Mouse (Mus musculus) erythroblast, embryonic 14.5 days (primary cell): ENCODE data around the gene Cacna1f. TPM values are rescaled to one million over a fixed set of nuclear protein-coding genes. Genes with fewer than 3 reads are reported as not detected.

Source experiments
- H3K27me3 ChIP-seq: 2 replicates; pipeline ENCODE4 v1.6.1; 2012; ENCODE audit warnings: inconsistent platforms; ENCODE audit not compliant: control insufficient read depth
- H3K36me3 ChIP-seq: 2 replicates; pipeline ENCODE4 v1.6.1; 2012; ENCODE audit warnings: mild to moderate bottlenecking, inconsistent platforms; ENCODE audit not compliant: control insufficient read depth
- H3K4me1 ChIP-seq: 2 replicates; pipeline ENCODE4 v1.6.1; 2012; ENCODE audit warnings: inconsistent platforms; ENCODE audit not compliant: control insufficient read depth
- H3K4me3 ChIP-seq: replicated peaks from 2 replicates; pipeline ENCODE3; 2012; ENCODE audit warnings: moderate library complexity, mild to moderate bottlenecking, inconsistent platforms
- H3K9me3 ChIP-seq: 2 replicates; pipeline ENCODE4 v1.6.1; 2012; ENCODE audit warnings: low read length, inconsistent platforms, mixed read lengths; ENCODE audit not compliant: control insufficient read depth
- GATA1 ChIP-seq: IDR thresholded peaks from 2 replicates; pipeline ENCODE4 v1.6.1; 2012; ENCODE audit warnings: low read length, inconsistent platforms, mixed read lengths
- TAL1 ChIP-seq: IDR thresholded peaks from 3 replicates; pipeline ENCODE4 v1.6.1; 2012; ENCODE audit warnings: low read length, inconsistent platforms, mixed read lengths
- polyA plus RNA-seq: library from polyadenylated mRNA; stranded (reverse); fragments of >175 nt; gene quantifications from 2 replicates; pipeline ENCODE4 v1.2.3, GENCODE M21; 2012

Gene Cacna1f
- polyA plus RNA-seq, 1 experiment = not detected

- Histone ChIP-seq H3K9me3 (peaks cover 7% of the 10 kb centered on the region; the same call in 1 of the 2 replicates), H3K36me3 (no peaks in the 10 kb centered on the region), H3K27me3 (peaks cover 39% of the 10 kb centered on the region), H3K4me3 (no peak overlapping the region), H3K4me1 (peaks cover 8% of the 10 kb centered on the region)
- TF ChIP-seq GATA1 = no peak
- TF ChIP-seq TAL1 = no peak
Measured at GRCm38 (mm10) chrX:7610035-7610434, 3.2 kb downstream of the Cacna1f start.

DNA sequence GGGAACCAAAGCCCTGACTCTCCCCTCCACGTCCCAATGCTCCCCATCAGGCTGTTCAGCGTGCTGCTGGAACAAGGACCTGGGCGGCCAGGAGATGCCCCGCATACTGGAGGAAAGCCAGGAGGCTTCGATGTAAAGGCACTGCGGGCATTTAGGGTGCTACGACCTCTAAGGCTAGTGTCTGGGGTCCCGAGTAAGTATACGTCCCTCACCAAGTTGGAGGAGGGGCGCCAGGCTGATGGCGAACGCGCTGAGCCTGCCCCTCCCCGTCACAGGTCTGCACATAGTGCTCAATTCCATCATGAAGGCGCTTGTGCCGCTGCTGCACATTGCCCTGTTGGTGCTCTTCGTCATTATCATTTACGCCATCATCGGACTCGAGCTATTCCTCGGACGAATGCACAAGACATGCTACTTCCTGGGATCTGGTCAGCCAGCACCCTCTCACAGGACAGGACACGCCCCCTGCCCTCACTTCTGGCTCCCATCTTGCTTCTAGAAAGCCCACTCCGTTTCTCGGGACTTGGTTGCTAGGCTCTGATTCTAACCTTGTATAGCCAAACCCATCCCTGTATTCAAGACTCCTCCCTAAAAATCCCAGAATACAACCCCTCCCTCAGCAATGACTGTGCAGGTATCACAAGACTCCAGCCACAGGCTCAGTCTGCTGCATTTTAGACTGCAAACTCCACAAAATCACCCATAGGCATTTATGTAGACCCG, 3.8 kb downstream of the Cacna1f start:
- Histone ChIP-seq H3K4me3 (no peak overlapping the region), H3K4me1 (peaks cover 4% of the 10 kb centered on the region), H3K27me3 (peaks cover 39% of the 10 kb centered on the region), H3K36me3 (no peaks in the 10 kb centered on the region), H3K9me3 (peaks cover 7% of the 10 kb centered on the region; the same call in 1 of the 2 replicates)
- no peak for TF ChIP-seq TAL1
- TF ChIP-seq GATA1 = no peak

DNA sequence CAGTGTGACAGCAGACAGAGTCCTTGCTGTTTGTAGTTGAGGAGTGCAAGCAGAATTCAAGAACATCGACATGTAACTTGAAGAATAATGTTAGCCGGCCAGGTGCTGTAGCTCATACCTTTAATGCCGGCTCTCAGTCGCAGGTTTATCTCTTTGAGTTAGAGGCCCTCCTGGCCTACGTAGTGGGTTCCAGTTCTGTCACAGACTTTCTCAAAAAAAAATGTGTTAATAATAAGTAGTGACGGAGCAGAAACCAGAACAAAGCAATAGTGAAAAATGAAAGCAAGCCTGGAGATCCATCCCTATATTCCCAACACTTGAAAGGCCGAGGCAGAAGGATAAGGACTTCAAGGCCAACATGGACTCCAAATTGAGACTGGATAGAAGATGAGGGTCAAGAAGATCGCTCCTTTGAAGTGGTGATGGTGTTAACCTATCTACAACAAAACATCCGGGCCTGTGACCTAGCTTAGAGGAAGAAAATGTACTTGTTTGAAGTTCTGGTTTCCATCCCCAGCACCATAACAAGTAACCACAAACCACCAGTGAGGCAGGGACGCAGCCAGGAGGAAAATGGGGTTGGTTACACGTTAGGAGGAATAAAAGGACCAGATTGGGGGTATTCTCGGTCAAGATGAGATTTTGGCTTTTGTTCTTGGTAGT, 11.1 kb downstream of the Cacna1f start:
- no peak for TF ChIP-seq GATA1
- TF ChIP-seq TAL1 = no peak
- Histone ChIP-seq H3K9me3 (0 out of 2 replicates have a peak, but pooled peaks cover 3% of the 10 kb centered on the region), H3K36me3 (no peaks in the 10 kb centered on the region), H3K4me1 (no peaks in the 10 kb centered on the region), H3K27me3 (no peaks in the 10 kb centered on the region), H3K4me3 (no peak overlapping the region)

DNA sequence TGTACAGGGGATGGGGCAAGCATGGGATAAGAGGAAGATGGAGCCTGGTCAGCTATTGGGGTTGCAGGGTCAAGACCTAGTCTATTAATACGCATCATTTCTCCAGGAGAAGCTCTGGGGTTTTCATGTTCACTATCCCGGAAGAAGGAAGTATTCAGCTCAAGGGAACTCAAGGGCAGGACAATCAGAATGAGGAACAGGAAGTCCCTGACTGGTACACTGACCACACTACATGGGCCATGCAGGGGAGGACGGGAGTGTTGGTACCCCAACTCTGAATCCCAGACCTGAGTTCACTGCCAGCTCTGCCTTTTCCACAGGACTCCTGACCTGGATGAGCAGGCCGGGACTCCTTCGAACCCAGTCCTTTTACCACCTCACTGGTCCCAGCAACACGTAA, 25.7 kb downstream of the Cacna1f start:
- TF ChIP-seq TAL1 (no peak), GATA1 (no peak)

GRCm38 (mm10) chrX:7635101-7635500, 28.2 kb downstream of the Cacna1f start:
- TF ChIP-seq TAL1 = no peak
- TF ChIP-seq GATA1 = no peak
- Histone ChIP-seq H3K4me3 (no peak overlapping the region), H3K4me1 (peaks cover 26% of the 10 kb centered on the region), H3K27me3 (peaks cover 13% of the 10 kb centered on the region), H3K9me3 (peaks cover 2% of the 10 kb centered on the region; the same call in 1 of the 2 replicates), H3K36me3 (no peaks in the 10 kb centered on the region)

More for the DNA sequence above, 25.7 kb downstream of the Cacna1f start:
- Histone ChIP-seq H3K4me3 (no peak overlapping the region), H3K4me1 (peaks cover 2% of the 10 kb centered on the region), H3K27me3 (no peaks in the 10 kb centered on the region), H3K9me3 (peaks cover 2% of the 10 kb centered on the region; the same call in 1 of the 2 replicates), H3K36me3 (no peaks in the 10 kb centered on the region)

DNA sequence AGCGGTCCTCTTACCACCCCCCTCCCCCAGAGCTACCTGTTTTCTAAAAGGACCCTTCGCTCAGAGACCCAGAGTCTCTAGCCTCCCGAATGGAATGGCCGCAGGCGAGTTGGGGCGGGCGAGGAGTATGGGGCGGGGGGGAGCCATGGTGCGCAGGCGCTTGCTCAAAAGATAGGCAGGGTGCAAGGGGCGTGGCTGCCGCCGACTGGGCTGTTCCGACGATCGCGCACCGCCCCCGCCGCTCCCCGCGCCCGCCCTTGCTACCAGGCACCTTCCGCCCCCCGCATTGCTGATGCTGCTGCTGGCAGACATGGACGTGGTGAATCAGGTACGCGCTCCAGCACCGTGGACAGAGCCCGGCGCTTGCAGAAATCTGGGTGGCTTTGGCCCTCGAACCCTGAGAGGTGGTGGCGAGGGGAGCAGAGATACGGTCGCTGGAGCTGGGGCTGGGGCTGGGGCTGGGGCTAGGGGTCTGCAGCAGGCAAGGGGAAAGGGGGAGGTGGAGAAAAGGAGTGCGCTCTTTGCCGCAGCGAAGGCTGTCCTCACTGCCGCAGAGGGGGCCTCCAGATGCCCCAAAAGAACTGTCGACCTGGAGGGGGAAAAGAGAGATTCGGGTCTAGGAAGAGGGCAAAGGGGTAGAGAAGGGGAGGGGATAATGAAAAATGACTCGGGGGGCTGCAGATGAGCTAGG, 31.7 kb downstream of the Cacna1f start, which contains the start of gene Syp:
Gene Syp (plus strand): TSS at position 71 of the 691 bp plus-strand sequence.
- Histone ChIP-seq H3K4me1 (peaks cover 37% of the 10 kb centered on the region), H3K27me3 (peaks cover 30% of the 10 kb centered on the region), H3K36me3 (no peaks in the 10 kb centered on the region), H3K4me3 (peak within 1 kb of the TSS; percentile 54), H3K9me3 (peaks cover 4% of the 10 kb centered on the region; the same call in 1 of the 2 replicates)
- TF ChIP-seq GATA1 = no peak
- TF ChIP-seq TAL1 = no peak

DNA sequence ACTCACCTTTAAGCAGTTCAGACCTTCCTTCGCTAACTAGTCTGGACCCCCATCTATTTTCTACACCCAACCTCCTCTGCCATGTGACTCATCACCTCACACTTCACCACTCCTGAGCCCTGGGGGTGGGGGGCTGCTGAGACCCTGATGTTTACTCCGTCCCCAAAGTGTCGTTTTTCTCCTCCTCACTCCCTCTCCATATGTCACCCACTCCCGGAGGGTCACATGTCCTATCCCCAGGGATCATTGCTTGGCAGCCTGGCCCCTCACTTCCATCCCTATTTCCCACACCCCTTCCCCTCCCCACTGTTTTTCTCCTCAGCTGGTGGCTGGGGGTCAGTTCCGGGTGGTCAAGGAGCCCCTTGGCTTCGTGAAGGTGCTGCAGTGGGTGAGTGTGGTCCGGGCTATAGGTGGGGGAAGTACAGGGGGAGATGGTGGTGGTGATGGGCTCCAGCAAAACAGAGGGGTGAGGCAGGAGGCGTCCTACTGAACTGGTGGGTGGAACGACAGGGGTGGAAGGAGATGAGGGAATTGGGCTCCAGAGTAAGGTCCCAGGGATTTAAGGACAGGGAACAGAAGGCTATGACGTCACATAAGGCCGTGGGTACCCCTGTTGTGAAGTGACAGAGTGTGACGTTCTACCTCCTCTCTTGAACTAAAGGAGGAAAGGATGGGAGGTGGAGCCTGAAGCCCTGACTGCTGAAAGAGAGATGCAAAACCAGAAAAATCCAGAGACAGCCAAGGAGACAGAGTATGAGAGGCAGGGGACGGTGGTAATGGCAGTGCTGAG, 32.8 kb downstream of the Cacna1f start:
- H3K4me3 ChIP-seq = no peak overlapping the region
- H3K4me1 ChIP-seq = peaks cover 37% of the 10 kb centered on the region
- H3K9me3 ChIP-seq = peaks cover 4% of the 10 kb centered on the region; the same call in 1 of the 2 replicates
- H3K36me3 ChIP-seq = no peaks in the 10 kb centered on the region
- TF ChIP-seq GATA1 (no peak), TAL1 (no peak)
- H3K27me3 ChIP-seq = peaks cover 34% of the 10 kb centered on the region

DNA sequence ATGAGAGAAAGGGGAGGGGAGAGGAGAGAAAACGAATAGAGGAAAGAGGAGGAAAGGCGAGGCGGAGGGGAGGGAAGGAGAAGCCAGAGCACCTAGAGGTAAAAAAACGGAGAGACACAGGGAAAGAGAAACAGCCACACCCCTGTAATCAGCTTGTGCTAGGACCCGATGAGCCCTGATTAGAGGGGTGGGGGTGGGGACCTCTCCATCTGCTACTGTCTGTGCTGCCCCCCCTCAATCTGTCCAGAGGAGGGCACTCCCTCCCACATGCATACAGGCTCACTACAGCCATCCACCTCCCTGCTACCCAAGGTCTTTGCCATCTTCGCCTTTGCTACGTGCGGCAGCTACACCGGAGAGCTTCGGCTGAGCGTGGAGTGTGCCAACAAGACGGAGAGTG, 33.9 kb downstream of the Cacna1f start:
- no peak overlapping the region for H3K4me3 ChIP-seq
- no peak for TF ChIP-seq TAL1
- no peak for TF ChIP-seq GATA1
- peaks cover 3% of the 10 kb centered on the region; the same call in 1 of the 2 replicates for H3K9me3 ChIP-seq
- peaks cover 36% of the 10 kb centered on the region for H3K27me3 ChIP-seq
- H3K36me3 ChIP-seq = no peaks in the 10 kb centered on the region
- peaks cover 38% of the 10 kb centered on the region for H3K4me1 ChIP-seq

DNA sequence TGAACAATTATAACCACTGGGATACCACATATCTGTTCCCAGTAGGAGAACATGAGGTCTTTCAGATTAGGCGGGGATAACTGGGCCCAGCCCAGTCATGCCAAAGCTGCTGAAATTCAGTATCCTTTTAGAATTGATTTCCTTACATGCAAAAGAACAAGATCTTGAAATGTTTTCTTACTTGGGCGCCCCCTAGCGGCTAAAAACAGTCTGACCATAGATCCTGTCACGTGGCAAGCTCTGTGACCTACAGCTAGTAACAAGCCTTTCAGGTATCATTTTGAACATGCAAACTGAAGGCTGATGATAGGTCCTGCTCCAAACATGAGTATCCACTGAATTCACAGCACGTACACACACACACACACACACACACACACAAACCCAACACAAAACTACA, 38.5 kb downstream of the Cacna1f start:
- TF ChIP-seq TAL1 (no peak), GATA1 (no peak)
- no peaks in the 10 kb centered on the region for H3K36me3 ChIP-seq
- H3K4me3 ChIP-seq = no peak overlapping the region
- 0 out of 2 replicates have a peak, but pooled peaks cover 3% of the 10 kb centered on the region for H3K9me3 ChIP-seq
- peaks cover 31% of the 10 kb centered on the region for H3K4me1 ChIP-seq
- H3K27me3 ChIP-seq = peaks cover 23% of the 10 kb centered on the region
